Mouse (Mus musculus): ENCODE measurements around the gene Esrrg.

- TF ChIP-seq POLR2A (IDR thresholded peaks at IDR 0.05; ENCODE audit: extremely low read depth, insufficient read depth, low read length) (no peak), CTCF (IDR thresholded peaks at IDR 0.05; ENCODE audit: extremely low read depth, insufficient read depth, low read length) (no peak)
Measured at GRCm38 (mm10) chr1:188047148-188047547, 438.6 kb downstream of the Esrrg start.
